Mouse (Mus musculus): ENCODE results near the gene Brf1.

- TF ChIP-seq CTCF (conservative IDR thresholded peaks at IDR 0.05; ENCODE audit: insufficient read depth, insufficient read length, low read depth, low read length): no peak
- peak; percentile 96 for TF ChIP-seq POLR2A (IDR thresholded peaks at IDR 0.05; ENCODE audit: low read depth, low read length)
These were observed 13.4 kb upstream of the Brf1 start, which contains the start of gene Pacs2 for GRCm38 (mm10) chr12:113013604-113014558.

All from kidney, adult 2 months (tissue).